Mouse (Mus musculus) embryonic facial prominence, embryonic 14.5 days (tissue): Measurements from ENCODE around the gene Ttc7b. TPM values are rescaled to one million over a fixed set of nuclear protein-coding genes. Genes with fewer than 3 reads are reported as not detected.

Experiments used
- ATAC-seq: fragments of 200-750 bp; cut with Nextera tagmentation; 2 replicates; pipeline ENCODE4 v1.8.0; 2017; ENCODE audit warnings: low read depth, moderate number of reproducible peaks, moderate TSS enrichment
- DNase-seq: peaks from one replicate; pipeline ENCODE4 v3.0.0-alpha.2; 2015; ENCODE audit warnings: low spot score
- H3K27ac ChIP-seq: fragments of 300-500 bp; sonication (generic); replicated peaks from 2 replicates; pipeline ENCODE4 v1.5.1; 2014; ENCODE audit warnings: low read depth, mild to moderate bottlenecking, low read length, moderate library complexity
- H3K27me3 ChIP-seq: fragments of 300-500 bp; sonication (generic); replicated peaks from 2 replicates; pipeline ENCODE4 v1.6.1; 2014; ENCODE audit warnings: low read length; ENCODE audit not compliant: control insufficient read depth, insufficient read depth
- H3K36me3 ChIP-seq: fragments of 300-500 bp; sonication (generic); 2 replicates; pipeline ENCODE4 v1.6.1; 2014; ENCODE audit warnings: low read length, mixed read lengths; ENCODE audit not compliant: control insufficient read depth, insufficient read depth
- H3K4me1 ChIP-seq: fragments of 300-500 bp; sonication (generic); 2 replicates; pipeline ENCODE4 v1.6.1; 2014; ENCODE audit warnings: antibody characterized with exemption, low read length; ENCODE audit not compliant: control insufficient read depth, insufficient read depth
- H3K4me2 ChIP-seq: fragments of 300-500 bp; sonication (generic); 2 replicates; pipeline ENCODE4 v1.6.1; 2014; ENCODE audit warnings: low read depth, mild to moderate bottlenecking, low read length, moderate library complexity, mixed read lengths
- H3K4me3 ChIP-seq: fragments of 300-500 bp; sonication (generic); 2 replicates; pipeline ENCODE4 v1.5.1; 2014; ENCODE audit warnings: low read depth, mild to moderate bottlenecking, low read length
- H3K9ac ChIP-seq: fragments of 300-500 bp; sonication (generic); 2 replicates; pipeline ENCODE4 v1.6.1; 2014; ENCODE audit warnings: low read depth, mild to moderate bottlenecking, low read length, moderate library complexity, mixed read lengths
- H3K9me3 ChIP-seq: fragments of 300-500 bp; sonication (generic); 2 replicates; pipeline ENCODE4 v1.6.1; 2016; ENCODE audit warnings: low read length; ENCODE audit not compliant: control insufficient read depth
- WGBS: fragments of 180-500 bp; shearing (Covaris S2); extraction: QIAGEN DNeasy Blood & Tissue Kit; methylation state at CpG from one replicate; pipeline ENCODE4 v1.1.7; 2014; 5-methylcytosine and 5-hydroxymethylcytosine counted together
- polyA plus RNA-seq: library from polyadenylated mRNA; unstranded; fragments of >200 nt; fragmentation: Nextera tagmentation; extraction: Ambion mirVana; gene quantifications from 2 replicates; pipeline ENCODE4 v1.2.1, GENCODE M21; 2014

The Ttc7b gene
- polyA plus RNA-seq, 1 experiment from 2014 or later = 6.6 TPM

DNA sequence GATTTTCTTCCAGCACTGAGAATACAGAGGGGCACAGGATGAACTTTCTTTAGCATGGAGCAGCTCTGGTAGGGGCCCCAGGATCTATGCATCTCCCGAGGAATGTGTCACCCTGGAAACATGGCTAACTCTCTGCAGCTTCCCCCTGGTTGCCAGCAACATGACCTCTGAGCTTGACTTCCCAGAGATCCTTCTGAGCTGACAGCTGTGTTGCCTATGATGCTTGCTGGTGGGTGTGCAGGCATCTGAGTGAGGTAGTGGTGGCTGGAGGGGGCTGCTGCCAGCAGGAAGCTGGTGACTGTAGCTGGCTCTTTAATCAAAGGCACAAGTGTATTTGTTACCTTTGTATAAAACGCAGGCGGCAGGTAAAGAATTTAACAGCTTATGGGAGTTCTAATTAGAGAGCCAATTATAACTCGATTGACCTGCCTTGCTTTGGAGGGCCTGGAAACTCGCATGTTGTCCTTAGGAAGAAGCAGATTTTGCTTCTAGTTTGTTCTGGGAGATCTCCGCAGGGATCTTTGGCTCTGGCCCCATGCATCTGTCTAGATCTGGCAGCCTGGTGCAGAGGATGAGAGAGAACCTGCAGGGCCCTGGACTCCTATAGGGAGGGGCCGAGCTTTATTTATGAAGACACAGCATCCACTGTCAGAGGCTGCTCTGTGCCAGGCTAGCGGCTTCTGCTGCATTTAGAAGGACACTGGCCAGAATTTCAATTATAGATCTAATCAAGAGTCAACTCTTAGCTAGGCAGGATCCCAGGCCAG lies 205.3 kb downstream of the Ttc7b start:
- no peaks in the 10 kb centered on the region for H3K27me3 ChIP-seq
- peak; percentile 33 for DNase-seq
- peaks cover 22% of the 10 kb centered on the region; the same call in 1 of the 2 replicates for H3K36me3 ChIP-seq
- no peak overlapping the region for H3K4me3 ChIP-seq
- no peak overlapping the region for H3K4me2 ChIP-seq
- H3K27ac ChIP-seq = peak overlapping the region; percentile 39; the same call in 1 of the 2 replicates
- H3K9me3 ChIP-seq = no peaks in the 10 kb centered on the region
- H3K9ac ChIP-seq = no peak overlapping the region
- peaks cover 17% of the 10 kb centered on the region for H3K4me1 ChIP-seq
- ATAC-seq = no peak; the same call in 1 of the 2 replicates
- WGBS = 65% methylated on average over 8 of the region's 8 CpGs

DNA sequence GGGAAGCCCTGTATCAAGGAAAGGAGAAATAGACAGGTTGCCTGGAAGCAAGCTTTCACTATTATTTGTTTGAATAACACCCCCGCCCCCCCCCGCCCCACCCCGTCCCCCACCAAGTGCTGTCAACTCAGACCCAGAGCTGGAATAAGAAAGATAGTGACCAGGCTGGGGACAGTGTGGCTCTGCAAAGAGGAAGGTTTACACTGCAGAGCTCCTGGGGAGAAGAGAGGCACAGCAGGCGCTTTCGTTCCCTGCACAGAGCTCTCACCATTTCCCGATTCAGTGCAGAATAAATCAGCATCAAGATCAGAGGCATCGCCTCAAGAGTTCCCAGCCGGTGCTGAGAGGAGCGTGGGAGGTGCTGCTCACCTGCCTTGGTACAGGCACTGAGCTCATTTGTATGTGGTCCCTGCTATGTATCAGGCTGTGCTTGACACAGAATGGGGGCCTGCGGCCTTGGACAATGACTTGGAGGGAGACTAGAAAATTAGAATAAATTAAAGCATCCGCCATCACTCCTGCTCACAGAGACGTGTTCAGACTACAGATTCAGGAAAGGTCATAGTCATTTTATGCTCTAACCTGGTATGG lies 206.7 kb downstream of the Ttc7b start:
- no peaks in the 10 kb centered on the region for H3K27me3 ChIP-seq
- H3K27ac ChIP-seq = no peak overlapping the region
- H3K9me3 ChIP-seq = no peaks in the 10 kb centered on the region
- WGBS = 60% methylated on average over 12 of the region's 12 CpGs
- no peak overlapping the region for H3K9ac ChIP-seq
- 0 out of 2 replicates have a peak, but pooled peaks cover 17% of the 10 kb centered on the region for H3K36me3 ChIP-seq
- DNase-seq = no peak
- H3K4me2 ChIP-seq = no peak overlapping the region
- H3K4me1 ChIP-seq = peaks cover 17% of the 10 kb centered on the region
- no peak for ATAC-seq
- H3K4me3 ChIP-seq = no peak overlapping the region

DNA sequence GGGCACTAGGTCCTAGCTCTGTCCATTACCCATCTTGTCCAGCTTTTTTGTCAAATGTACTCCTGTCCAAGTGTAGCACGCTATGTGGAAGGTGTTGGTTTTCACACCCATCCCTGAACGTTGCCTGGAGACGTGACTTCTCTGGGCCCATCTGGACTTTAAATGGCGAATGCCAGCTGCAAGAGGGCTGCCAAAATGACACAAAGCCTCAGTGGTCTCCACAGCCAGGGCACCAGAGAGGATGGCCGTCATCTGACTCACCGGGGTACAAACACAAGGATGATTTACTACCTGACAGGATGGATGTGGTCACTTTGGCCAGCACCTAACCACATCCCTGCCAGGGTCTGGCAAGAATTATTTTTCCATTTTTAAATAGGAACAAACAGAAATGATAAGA lies 207.4 kb downstream of the Ttc7b start:
- 80% methylated on average over 6 of the region's 6 CpGs for WGBS
- 0 out of 2 replicates have a peak, but pooled peaks cover 17% of the 10 kb centered on the region for H3K36me3 ChIP-seq

DNA sequence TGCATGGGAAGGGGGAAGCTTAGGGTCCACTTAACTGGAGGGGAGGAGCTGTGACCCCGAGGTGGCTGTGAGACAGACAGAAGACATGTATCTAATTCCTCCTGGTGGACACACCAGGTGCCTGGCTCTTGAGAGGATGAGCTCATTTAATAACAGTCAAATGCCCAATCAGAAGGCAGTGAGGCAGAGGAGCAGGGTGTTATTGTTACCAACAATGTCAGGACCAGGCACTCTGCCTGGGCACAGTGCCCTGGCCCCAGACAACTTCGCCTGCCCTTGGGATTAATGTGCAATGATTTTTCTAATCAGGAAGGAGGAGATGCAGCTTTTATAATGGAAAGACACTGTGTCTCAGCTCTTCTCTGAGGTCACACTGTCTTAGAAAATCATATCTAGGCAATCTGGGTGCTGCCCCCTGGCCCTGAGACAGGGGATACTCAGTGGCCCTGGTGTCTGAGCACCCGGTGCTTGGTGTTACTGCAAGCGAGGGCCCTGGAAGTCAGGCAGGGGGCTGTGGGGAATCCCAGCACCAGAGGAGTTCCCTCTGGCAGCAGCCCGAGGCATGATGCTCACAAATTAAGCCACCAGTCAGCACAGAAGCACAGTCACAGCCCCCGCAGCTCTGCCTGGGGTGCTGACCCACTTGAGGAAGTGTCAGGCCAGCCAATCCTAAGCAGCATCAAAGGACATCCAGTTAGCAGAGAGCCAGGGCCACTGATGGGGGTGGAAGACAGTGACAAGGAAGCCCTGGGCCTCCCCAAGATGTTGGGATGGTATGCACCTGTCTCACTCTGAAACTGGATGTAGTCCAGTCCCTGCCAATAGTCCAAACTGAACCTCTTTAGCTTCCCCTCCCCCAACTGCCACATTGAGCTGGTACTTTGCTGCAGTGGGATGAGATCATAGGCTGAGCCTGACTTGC lies 209.9 kb downstream of the Ttc7b start:
- no peaks in the 10 kb centered on the region for H3K9me3 ChIP-seq
- no peak overlapping the region for H3K4me2 ChIP-seq
- DNase-seq (no peak), ATAC-seq (no peak)
- peaks cover 4% of the 10 kb centered on the region; the same call in 1 of the 2 replicates for H3K4me1 ChIP-seq
- H3K27ac ChIP-seq = no peak overlapping the region
- 0 out of 2 replicates have a peak, but pooled peaks cover 17% of the 10 kb centered on the region for H3K36me3 ChIP-seq
- 60% methylated on average over 6 of the region's 6 CpGs for WGBS
- no peaks in the 10 kb centered on the region for H3K27me3 ChIP-seq
- H3K4me3 ChIP-seq = no peak overlapping the region
- no peak overlapping the region for H3K9ac ChIP-seq

More for the DNA sequence above, 207.4 kb downstream of the Ttc7b start:
- H3K4me3 ChIP-seq = no peak overlapping the region
- DNase-seq = no peak
- H3K9ac ChIP-seq = no peak overlapping the region
- H3K4me1 ChIP-seq = peaks cover 16% of the 10 kb centered on the region
- ATAC-seq = no peak
- no peak overlapping the region for H3K4me2 ChIP-seq
- no peak overlapping the region for H3K27ac ChIP-seq
- no peaks in the 10 kb centered on the region for H3K9me3 ChIP-seq
- no peaks in the 10 kb centered on the region for H3K27me3 ChIP-seq

DNA sequence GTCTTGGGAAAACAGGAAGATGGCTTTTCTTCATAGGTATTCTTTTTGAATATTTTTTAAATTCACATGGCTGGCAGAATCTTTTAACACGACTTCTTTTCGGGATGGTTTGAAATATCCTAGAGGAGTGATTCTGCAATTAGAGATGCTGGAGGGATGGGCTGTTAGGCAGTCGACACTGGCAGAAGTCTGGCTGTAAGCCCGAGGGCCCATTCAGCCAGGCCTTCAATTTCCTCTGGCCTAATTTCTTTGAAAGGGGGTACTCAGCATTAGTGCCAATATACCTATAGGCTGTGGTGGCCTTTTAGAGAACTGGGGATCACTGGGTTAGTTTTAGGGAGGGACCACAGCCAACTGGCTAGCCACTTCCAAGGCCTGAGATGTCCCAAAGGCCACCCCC lies 211.4 kb downstream of the Ttc7b start:
- H3K9ac ChIP-seq = no peak overlapping the region
- no peaks in the 10 kb centered on the region for H3K4me1 ChIP-seq
- H3K27ac ChIP-seq = no peak overlapping the region
- no peak for ATAC-seq
- no peaks in the 10 kb centered on the region for H3K27me3 ChIP-seq
- H3K9me3 ChIP-seq = no peaks in the 10 kb centered on the region
- 0 out of 2 replicates have a peak, but pooled peaks cover 13% of the 10 kb centered on the region for H3K36me3 ChIP-seq
- no peak for DNase-seq
- no peak overlapping the region for H3K4me2 ChIP-seq
- WGBS = 60% methylated on average over 4 of the region's 4 CpGs
- no peak overlapping the region for H3K4me3 ChIP-seq

DNA sequence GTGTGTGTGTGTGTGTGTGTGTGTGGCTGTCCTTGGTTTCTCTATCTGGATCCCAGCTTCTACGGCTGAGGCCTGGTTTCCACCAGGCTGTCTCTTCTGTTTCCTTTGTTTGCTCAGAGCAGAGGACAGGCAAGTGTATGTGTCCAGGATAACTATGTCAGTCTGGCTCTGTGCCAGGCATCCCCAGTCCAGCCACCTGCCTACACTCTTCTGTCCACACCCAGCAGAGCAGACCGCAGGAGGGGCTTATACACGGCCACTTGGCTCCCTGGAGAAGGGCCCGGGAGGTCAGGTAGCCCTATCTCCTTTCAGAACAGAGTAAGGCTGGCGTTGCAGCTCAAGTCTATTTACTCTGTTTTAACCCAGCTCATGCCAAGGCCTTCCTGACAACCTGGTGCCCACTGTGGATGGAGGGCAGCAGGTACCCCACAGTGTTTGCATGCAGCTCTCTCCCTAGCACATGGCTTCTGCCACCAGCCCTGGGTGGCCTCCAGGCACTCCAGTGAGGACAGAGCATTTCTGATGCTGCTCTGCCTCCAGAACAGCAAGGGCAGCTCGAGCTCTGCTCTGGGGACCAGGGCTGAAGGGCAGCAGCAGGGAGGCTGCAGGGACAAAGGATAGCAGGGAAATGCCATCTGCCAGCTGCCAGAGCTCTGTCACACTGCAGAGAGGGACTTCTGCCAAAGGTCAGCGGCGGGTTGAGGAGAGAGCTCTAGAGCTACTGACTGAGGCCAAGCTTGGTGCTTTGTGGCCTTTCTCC lies 212.9 kb downstream of the Ttc7b start:
- H3K9me3 ChIP-seq = no peaks in the 10 kb centered on the region
- peak; percentile 71 for ATAC-seq
- H3K4me1 ChIP-seq = no peaks in the 10 kb centered on the region
- DNase-seq = peak; percentile 67
- no peak overlapping the region for H3K4me3 ChIP-seq
- H3K36me3 ChIP-seq = 0 out of 2 replicates have a peak, but pooled peaks cover 11% of the 10 kb centered on the region
- 54% methylated on average over 8 of the region's 8 CpGs for WGBS
- H3K9ac ChIP-seq = no peak overlapping the region
- H3K27me3 ChIP-seq = no peaks in the 10 kb centered on the region
- H3K27ac ChIP-seq = peak overlapping the region; percentile 58
- H3K4me2 ChIP-seq = no peak overlapping the region

DNA sequence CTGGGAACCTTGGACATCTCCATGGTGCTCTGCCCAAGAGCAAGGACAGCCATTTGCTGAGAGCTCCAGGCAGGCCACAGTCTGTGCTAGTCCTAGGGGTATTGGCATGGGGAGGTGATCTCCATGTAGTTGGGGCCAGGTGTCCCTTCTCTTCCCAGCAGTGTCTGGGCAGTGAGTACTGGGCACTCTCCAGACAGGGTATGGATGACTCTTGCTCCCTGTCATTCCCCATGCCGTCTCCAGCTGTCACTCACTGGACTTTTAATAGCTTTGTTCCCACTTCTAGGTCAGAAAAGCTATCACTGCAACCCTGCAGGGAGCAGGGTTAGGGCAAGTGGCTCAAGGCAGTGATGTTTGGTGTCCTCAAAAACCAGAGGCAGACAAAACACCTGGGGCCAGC lies 214.3 kb downstream of the Ttc7b start:
- no peak for ATAC-seq
- H3K9me3 ChIP-seq = no peaks in the 10 kb centered on the region
- H3K27ac ChIP-seq = no peak overlapping the region
- H3K36me3 ChIP-seq = 0 out of 2 replicates have a peak, but pooled peaks cover 4% of the 10 kb centered on the region
- 71% methylated on average over 1 of the region's 1 CpGs for WGBS
- no peak for DNase-seq
- H3K4me2 ChIP-seq = no peak overlapping the region
- H3K4me1 ChIP-seq = no peaks in the 10 kb centered on the region
- no peak overlapping the region for H3K9ac ChIP-seq
- H3K4me3 ChIP-seq = no peak overlapping the region
- no peaks in the 10 kb centered on the region for H3K27me3 ChIP-seq
